Mouse (Mus musculus) heart, postnatal 0 days (tissue): ENCODE measurements around the gene Zscan2.

Experiments used
- CTCF ChIP-seq: IDR thresholded peaks from 2 replicates; pipeline ENCODE4 v1.5.1; 2016; ENCODE audit warnings: antibody characterized with exemption, control low read depth, low read depth
- EP300 ChIP-seq: IDR thresholded peaks from 2 replicates; pipeline ENCODE4 v1.6.1; 2016; ENCODE audit warnings: antibody characterized with exemption, low read depth

DNA sequence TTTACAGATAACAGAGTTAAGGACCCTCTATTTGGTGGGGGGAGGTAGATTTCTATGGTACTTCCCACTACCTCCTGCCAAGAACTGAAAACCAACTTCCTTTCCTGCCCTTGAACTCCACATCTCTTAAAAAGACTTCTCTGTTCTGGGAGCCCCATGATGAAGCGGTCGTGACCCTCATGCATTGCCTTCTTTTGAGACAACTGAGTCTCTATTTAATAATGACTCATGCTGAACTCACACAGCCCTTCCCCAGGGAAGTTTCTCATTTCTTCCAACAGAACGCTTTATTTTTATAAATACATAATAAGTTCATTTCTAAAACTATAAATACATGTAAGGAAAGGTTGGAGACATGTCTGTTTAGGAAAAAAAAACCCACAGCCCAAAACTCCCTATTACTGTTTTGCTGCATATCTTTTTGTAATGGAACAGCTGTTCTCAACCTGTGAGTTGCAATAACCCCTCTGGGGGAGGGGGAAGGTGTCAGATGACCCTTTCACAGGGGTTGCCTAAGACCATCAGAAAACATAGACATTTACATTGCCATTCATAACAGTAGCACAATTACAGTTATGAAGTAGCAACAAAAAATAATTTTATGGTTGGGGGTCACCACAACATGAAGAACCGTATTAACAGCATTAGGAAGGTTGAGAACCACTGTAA, 24.6 kb upstream of the Zscan2 start:
- TF ChIP-seq CTCF (no peak), EP300 (no peak)
